Mouse (Mus musculus): ENCODE data around the gene Nbea. TPM values are rescaled to one million over a fixed set of nuclear protein-coding genes. Genes with fewer than 3 reads are reported as not detected.

Gene Nbea
- polyA plus RNA-seq, 1 experiment from 2014 or later, result 54.6 TPM

DNA sequence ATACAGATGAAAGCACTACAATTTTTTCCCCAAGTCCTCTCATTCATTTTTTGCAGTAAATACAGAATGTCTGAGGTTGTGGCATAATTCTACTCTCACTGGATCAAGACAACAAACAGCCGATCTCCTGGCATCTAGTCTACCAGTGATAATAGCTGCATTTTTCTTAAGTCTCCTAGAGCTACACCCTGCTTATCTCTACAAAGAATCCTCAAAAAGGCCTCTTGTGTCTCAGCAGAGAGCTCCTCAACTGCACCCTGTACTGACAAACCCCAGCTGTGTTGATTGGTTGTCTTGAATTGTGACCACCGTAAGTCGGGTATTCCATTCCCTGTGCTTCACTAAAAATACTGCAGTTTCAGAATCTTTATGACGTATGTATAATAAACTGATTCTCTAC lies 118.3 kb downstream of the Nbea start:
- DNase-seq (ENCODE audit: low spot score), result no peak
- H3K27me3 ChIP-seq (replicated peaks; ENCODE audit: control insufficient read depth, insufficient read depth, low read length), result no peaks in the 10 kb centered on the region
- no peaks in the 10 kb centered on the region for H3K36me3 ChIP-seq (ENCODE audit: control insufficient read depth, insufficient read depth, low read length)
- no peak overlapping the region for H3K4me3 ChIP-seq (ENCODE audit: low read depth, low read length)
- ATAC-seq, result no peak
- no peaks in the 10 kb centered on the region; the same call in 1 of the 2 replicates for H3K4me1 ChIP-seq (ENCODE audit: control insufficient read depth, insufficient read depth, low read length)
- 90% methylated on average over 4 of the region's 4 CpGs for WGBS
- no peak overlapping the region for H3K9ac ChIP-seq (ENCODE audit: low read length)
- no peak overlapping the region for H3K27ac ChIP-seq (ENCODE audit: low read depth, low read length)
- H3K9me3 ChIP-seq (replicated peaks; ENCODE audit: control insufficient read depth, low read length), result no peaks in the 10 kb centered on the region
- no peak overlapping the region for H3K4me2 ChIP-seq (ENCODE audit: low read length)

DNA sequence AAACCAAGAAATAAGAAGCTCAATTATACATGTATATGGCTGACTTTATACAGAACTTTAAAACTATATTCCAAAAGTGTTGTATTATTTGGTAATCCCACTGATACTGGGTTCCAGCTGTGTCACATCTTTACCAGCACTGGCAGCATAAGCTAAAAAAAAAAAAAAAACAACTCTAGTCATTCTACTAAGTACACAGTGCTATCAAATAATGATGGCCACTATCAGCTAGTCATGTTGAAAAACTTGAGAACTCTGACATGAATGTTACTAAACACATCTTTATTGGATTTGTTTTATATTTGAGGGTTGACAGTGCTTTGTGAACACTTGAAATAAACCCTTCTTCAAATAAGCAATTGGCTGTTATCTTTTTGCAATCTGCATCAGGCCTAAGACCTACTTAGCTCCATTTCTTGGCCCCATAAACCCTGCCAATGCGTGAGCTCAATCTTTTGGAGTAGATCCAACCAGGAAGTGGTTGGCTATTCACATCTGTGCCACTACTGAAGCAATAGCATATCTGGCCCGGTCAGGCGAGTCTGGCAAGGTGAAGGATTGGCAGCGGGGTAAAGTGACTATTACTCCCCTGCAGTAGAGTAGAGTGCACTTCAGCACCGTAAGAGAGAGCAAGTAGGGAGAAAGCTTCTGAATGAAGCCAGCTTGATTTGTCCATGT lies 137.7 kb downstream of the Nbea start:
- WGBS, result 91% methylated on average over 5 of the region's 5 CpGs

DNA sequence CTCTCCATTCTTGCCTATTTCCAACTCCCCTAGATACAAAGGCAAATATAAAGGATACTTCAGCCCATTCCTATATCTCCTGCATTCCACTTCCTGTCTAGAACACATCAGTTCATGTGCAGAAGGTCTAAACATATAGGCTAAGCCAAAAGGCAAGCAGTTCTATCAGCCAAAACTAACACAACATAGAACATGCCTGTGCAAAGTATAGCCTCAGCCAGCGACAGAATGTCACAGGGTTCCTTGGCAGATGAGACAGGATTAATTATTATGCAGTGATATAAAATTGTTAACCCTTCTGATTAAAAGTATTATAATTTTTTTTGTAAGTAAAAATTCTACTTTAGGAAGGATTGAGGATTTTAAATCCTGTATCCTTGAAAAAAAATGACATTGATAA lies 140.4 kb downstream of the Nbea start:
- H3K27me3 ChIP-seq (replicated peaks; ENCODE audit: control insufficient read depth, insufficient read depth, low read length), result no peaks in the 10 kb centered on the region
- no peak overlapping the region for H3K4me3 ChIP-seq (ENCODE audit: low read depth, low read length)
- H3K36me3 ChIP-seq (ENCODE audit: control insufficient read depth, insufficient read depth, low read length), result 0 out of 2 replicates have a peak, but pooled peaks cover 7% of the 10 kb centered on the region
- H3K9ac ChIP-seq (ENCODE audit: low read length), result no peak overlapping the region
- no peaks in the 10 kb centered on the region for H3K9me3 ChIP-seq (replicated peaks; ENCODE audit: control insufficient read depth, low read length)
- DNase-seq (ENCODE audit: low spot score) (peak; percentile 46), ATAC-seq (no peak)
- 55% methylated on average over 1 of the region's 1 CpGs for WGBS
- H3K27ac ChIP-seq (ENCODE audit: low read depth, low read length), result no peak overlapping the region
- no peaks in the 10 kb centered on the region for H3K4me1 ChIP-seq (ENCODE audit: control insufficient read depth, insufficient read depth, low read length)
- no peak overlapping the region for H3K4me2 ChIP-seq (ENCODE audit: low read length)

More for the DNA sequence above, 137.7 kb downstream of the Nbea start:
- Histone ChIP-seq H3K4me1 (ENCODE audit: control insufficient read depth, insufficient read depth, low read length) (no peaks in the 10 kb centered on the region), H3K4me3 (ENCODE audit: low read depth, low read length) (no peak overlapping the region), H3K4me2 (ENCODE audit: low read length) (no peak overlapping the region), H3K36me3 (ENCODE audit: control insufficient read depth, insufficient read depth, low read length) (0 out of 2 replicates have a peak, but pooled peaks cover 7% of the 10 kb centered on the region), H3K9ac (ENCODE audit: low read length) (no peak overlapping the region), H3K27ac (ENCODE audit: low read depth, low read length) (no peak overlapping the region), H3K27me3 (replicated peaks; ENCODE audit: control insufficient read depth, insufficient read depth, low read length) (no peaks in the 10 kb centered on the region), H3K9me3 (replicated peaks; ENCODE audit: control insufficient read depth, low read length) (no peaks in the 10 kb centered on the region)
- ATAC-seq (no peak), DNase-seq (ENCODE audit: low spot score) (no peak)

GRCm38 (mm10) chr3:56039494-56039893 lies 144.0 kb downstream of the Nbea start:
- ATAC-seq (no peak), DNase-seq (ENCODE audit: low spot score) (no peak)
- Histone ChIP-seq H3K27me3 (replicated peaks; ENCODE audit: control insufficient read depth, insufficient read depth, low read length) (no peaks in the 10 kb centered on the region), H3K4me3 (ENCODE audit: low read depth, low read length) (no peak overlapping the region), H3K4me2 (ENCODE audit: low read length) (no peak overlapping the region), H3K4me1 (ENCODE audit: control insufficient read depth, insufficient read depth, low read length) (no peaks in the 10 kb centered on the region), H3K9ac (ENCODE audit: low read length) (no peak overlapping the region), H3K36me3 (ENCODE audit: control insufficient read depth, insufficient read depth, low read length) (no peaks in the 10 kb centered on the region), H3K9me3 (replicated peaks; ENCODE audit: control insufficient read depth, low read length) (no peaks in the 10 kb centered on the region), H3K27ac (ENCODE audit: low read depth, low read length) (no peak overlapping the region)
- WGBS, result 90% methylated on average over 1 of the region's 1 CpGs

DNA sequence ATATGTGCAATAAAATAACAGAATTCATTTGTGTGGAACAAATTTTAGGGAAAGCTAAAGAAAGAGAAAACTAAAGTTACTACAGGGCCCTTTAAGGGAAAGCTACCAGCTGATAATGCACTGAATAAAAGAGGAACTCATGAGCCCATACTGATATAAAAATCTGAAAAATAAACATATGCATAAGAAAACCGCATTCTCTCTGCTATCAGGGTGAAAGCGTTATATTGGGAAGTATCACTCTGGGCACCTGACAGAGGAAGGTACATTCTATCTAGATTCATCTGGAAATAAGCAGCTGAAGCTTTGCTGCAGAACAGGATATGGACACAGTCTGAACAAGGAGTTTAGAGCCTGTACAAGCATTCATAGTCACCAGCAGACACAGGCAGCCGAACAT lies 148.9 kb downstream of the Nbea start:
- DNase-seq (ENCODE audit: low spot score) (no peak), ATAC-seq (no peak)
- Histone ChIP-seq H3K4me2 (ENCODE audit: low read length) (no peak overlapping the region), H3K27ac (ENCODE audit: low read depth, low read length) (no peak overlapping the region), H3K36me3 (ENCODE audit: control insufficient read depth, insufficient read depth, low read length) (peaks cover 8% of the 10 kb centered on the region; the same call in 1 of the 2 replicates), H3K9ac (ENCODE audit: low read length) (no peak overlapping the region), H3K4me1 (ENCODE audit: control insufficient read depth, insufficient read depth, low read length) (no peaks in the 10 kb centered on the region), H3K27me3 (replicated peaks; ENCODE audit: control insufficient read depth, insufficient read depth, low read length) (no peaks in the 10 kb centered on the region), H3K4me3 (ENCODE audit: low read depth, low read length) (no peak overlapping the region), H3K9me3 (replicated peaks; ENCODE audit: control insufficient read depth, low read length) (no peaks in the 10 kb centered on the region)
- 85% methylated on average over 3 of the region's 3 CpGs for WGBS

DNA sequence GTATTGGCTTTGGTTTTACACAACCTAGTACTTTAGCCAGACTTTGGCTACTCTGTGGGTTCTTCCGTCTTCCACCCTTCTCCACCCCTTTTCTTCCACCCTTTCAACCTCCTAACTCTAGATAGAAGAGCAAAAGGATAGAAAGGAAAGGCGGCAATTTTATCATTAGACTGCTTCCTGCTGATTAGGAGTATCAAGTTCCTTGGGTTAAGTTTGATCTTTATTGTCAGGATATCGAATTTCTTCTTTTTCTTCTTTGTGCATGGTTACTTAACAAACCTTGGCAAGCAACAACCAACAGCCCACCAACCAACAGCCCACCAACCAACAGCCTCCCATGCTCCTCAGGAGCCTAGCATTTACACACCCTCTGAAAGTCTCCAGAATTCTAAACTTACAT lies 165.0 kb downstream of the Nbea start:
- Histone ChIP-seq H3K27ac (ENCODE audit: low read depth, low read length) (no peak overlapping the region), H3K27me3 (replicated peaks; ENCODE audit: control insufficient read depth, insufficient read depth, low read length) (no peaks in the 10 kb centered on the region), H3K36me3 (ENCODE audit: control insufficient read depth, insufficient read depth, low read length) (peaks cover 11% of the 10 kb centered on the region; the same call in 1 of the 2 replicates), H3K4me3 (ENCODE audit: low read depth, low read length) (no peak overlapping the region), H3K4me2 (ENCODE audit: low read length) (no peak overlapping the region), H3K4me1 (ENCODE audit: control insufficient read depth, insufficient read depth, low read length) (no peaks in the 10 kb centered on the region), H3K9me3 (replicated peaks; ENCODE audit: control insufficient read depth, low read length) (no peaks in the 10 kb centered on the region), H3K9ac (ENCODE audit: low read length) (no peak overlapping the region)
- 87% methylated on average over 3 of the region's 3 CpGs for WGBS
- ATAC-seq (no peak), DNase-seq (ENCODE audit: low spot score) (no peak)

DNA sequence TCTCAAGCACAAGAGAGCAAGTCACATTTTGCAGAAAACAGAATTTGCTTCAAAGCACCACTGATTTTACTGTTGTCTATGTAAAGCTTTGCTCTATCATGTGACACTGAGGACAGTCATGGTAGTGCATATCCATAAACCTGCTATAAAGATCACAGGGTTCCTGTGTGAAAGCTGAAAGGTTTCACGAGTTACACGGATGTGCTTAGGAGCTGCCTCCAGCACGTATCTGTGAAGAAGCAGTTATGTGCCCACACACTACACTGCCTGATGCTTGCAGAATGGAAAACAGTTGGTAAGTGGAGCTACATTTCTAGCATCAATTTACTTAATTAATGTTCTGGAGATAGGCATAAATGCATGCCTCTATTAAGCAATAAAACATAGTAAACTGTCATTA lies 172.4 kb downstream of the Nbea start:
- no peaks in the 10 kb centered on the region for H3K9me3 ChIP-seq (replicated peaks; ENCODE audit: control insufficient read depth, low read length)

GRCm38 (mm10) chr3:56007991-56008390 lies 175.5 kb downstream of the Nbea start:
- H3K4me2 ChIP-seq (ENCODE audit: low read length), result no peak overlapping the region
- H3K36me3 ChIP-seq (ENCODE audit: control insufficient read depth, insufficient read depth, low read length), result peaks cover 40% of the 10 kb centered on the region
- no peaks in the 10 kb centered on the region for H3K4me1 ChIP-seq (ENCODE audit: control insufficient read depth, insufficient read depth, low read length)
- ATAC-seq (peak; percentile 55; the same call in 1 of the 2 replicates), DNase-seq (ENCODE audit: low spot score) (peak; percentile 76)
- H3K9me3 ChIP-seq (replicated peaks; ENCODE audit: control insufficient read depth, low read length), result no peaks in the 10 kb centered on the region
- H3K4me3 ChIP-seq (ENCODE audit: low read depth, low read length), result no peak overlapping the region
- no peak overlapping the region for H3K9ac ChIP-seq (ENCODE audit: low read length)
- no peak overlapping the region for H3K27ac ChIP-seq (ENCODE audit: low read depth, low read length)
- H3K27me3 ChIP-seq (replicated peaks; ENCODE audit: control insufficient read depth, insufficient read depth, low read length), result no peaks in the 10 kb centered on the region
- 24% methylated on average over 2 of the region's 2 CpGs for WGBS

More for the DNA sequence above, 172.4 kb downstream of the Nbea start:
- no peaks in the 10 kb centered on the region for H3K4me1 ChIP-seq (ENCODE audit: control insufficient read depth, insufficient read depth, low read length)
- H3K36me3 ChIP-seq (ENCODE audit: control insufficient read depth, insufficient read depth, low read length), result peaks cover 24% of the 10 kb centered on the region
- no peaks in the 10 kb centered on the region for H3K27me3 ChIP-seq (replicated peaks; ENCODE audit: control insufficient read depth, insufficient read depth, low read length)
- no peak overlapping the region for H3K9ac ChIP-seq (ENCODE audit: low read length)
- no peak overlapping the region for H3K4me3 ChIP-seq (ENCODE audit: low read depth, low read length)
- H3K27ac ChIP-seq (ENCODE audit: low read depth, low read length), result no peak overlapping the region
- no peak overlapping the region for H3K4me2 ChIP-seq (ENCODE audit: low read length)
- WGBS, result 81% methylated on average over 3 of the region's 3 CpGs
- DNase-seq (ENCODE audit: low spot score), result no peak
- ATAC-seq, result no peak

DNA sequence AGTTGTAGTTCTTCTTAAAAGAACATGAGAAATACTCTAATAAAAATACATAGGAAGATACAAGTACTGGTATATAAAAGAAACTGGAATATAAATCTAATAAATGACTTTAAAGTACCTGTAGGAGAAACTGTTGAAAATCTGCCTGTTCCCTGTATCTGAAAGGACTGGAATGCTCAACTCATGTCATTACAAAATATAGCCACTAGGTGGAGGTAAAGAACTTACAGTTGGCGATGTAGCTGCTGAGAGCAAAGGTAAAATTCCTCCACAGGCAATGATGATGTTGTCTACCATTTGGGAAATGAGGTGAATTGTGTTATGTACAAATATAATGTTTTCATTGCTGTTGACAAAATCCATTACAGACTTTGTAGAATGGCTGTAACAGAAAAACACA lies 183.2 kb downstream of the Nbea start:
- H3K9me3 ChIP-seq (replicated peaks; ENCODE audit: control insufficient read depth, low read length), result no peaks in the 10 kb centered on the region
- ATAC-seq (0 out of 2 replicates have a peak, but pooled peaks have one; percentile 40), DNase-seq (ENCODE audit: low spot score) (peak; percentile 88)
- no peak overlapping the region for H3K4me3 ChIP-seq (ENCODE audit: low read depth, low read length)
- H3K27me3 ChIP-seq (replicated peaks; ENCODE audit: control insufficient read depth, insufficient read depth, low read length), result no peaks in the 10 kb centered on the region
- 0% methylated on average over 1 of the region's 1 CpGs for WGBS
- H3K36me3 ChIP-seq (ENCODE audit: control insufficient read depth, insufficient read depth, low read length), result peaks cover 25% of the 10 kb centered on the region
- H3K4me1 ChIP-seq (ENCODE audit: control insufficient read depth, insufficient read depth, low read length), result no peaks in the 10 kb centered on the region
- H3K9ac ChIP-seq (ENCODE audit: low read length), result no peak overlapping the region
- no peak overlapping the region for H3K4me2 ChIP-seq (ENCODE audit: low read length)
- no peak overlapping the region for H3K27ac ChIP-seq (ENCODE audit: low read depth, low read length)
